Mouse (Mus musculus): ENCODE results near the gene Cdnf. TPM values are rescaled to one million over a fixed set of nuclear protein-coding genes. Genes with fewer than 3 reads are reported as not detected.

Gene Cdnf
- total RNA-seq (2023): 0.62 TPM

DNA sequence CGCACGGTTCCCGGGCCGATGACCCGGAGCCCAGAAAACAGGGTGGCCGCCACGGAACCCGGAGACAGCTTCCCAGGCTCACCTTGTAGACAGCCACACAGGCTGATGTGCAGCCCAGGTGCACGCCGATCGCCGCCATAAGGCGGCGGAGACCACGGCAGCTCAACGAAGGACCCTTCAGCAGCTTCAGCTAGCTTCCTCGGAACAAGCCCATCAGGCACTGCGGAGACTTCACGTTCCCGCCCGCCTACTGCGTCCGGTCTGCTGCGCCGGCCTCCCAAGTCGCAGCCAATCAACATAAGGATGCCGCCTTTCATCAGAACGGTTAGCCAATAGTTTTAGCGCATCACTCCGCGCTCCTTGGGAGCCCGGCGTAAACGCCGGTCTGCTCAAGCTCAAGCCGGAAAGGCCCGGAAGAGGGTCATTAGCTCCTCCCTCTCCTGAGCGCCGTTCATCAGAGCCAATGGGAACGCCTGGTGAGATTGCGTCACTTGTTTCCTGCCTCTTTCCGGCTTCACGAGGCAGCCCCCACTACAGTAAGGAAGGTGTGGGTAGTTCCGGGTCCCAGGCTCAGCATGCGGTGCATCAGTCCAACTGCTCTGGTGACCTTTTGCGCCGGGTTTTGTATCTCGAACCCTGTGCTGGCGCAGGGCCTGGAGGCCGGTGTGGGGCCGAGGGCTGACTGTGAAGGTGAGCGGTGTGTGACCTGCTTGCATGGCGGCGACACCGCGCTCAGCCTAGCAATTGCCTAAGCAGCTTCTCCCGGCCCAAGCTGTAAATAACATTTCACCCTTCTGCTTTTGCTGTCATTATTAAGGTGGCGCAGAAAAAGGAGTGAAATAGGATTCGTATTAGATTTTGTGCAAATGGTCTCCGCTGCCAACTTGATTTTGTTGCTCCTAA lies at the start of gene Cdnf, which contains the start of the genes Gm45902 and Hspa14:
Gene Cdnf, plus strand, starts transcription at position 479 of the 903 bp plus-strand sequence.
Gene Gm45902, minus strand, starts transcription at position 239 of the 903 bp plus-strand sequence.
Gene Hspa14, minus strand, starts transcription at position 263 of the 903 bp plus-strand sequence.

DNA sequence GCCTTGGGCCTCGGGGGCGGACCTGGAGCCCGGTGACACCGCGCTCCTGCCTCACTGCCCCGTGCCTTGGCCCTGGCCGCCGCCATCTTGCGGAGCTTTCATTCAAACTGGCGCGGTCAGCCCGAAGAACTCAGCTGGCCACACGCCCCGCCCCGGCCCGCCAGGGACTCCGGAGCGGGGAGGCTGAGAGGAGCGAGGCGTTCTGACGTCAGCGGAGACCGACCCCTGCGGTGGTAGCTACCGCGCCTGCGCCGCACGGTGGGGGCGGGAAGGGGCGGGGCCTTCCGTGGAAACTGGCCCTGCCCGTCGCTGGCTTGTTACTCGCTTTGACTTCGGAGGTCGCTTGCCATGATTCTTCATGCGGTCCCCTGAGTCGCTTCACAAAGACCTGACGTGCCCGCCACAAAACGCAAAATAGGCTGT lies 38.0 kb upstream of the Cdnf start, which contains the start of gene Suv39h2:
Gene Suv39h2, minus strand, starts transcription at position 171 of the 423 bp plus-strand sequence.

DNA sequence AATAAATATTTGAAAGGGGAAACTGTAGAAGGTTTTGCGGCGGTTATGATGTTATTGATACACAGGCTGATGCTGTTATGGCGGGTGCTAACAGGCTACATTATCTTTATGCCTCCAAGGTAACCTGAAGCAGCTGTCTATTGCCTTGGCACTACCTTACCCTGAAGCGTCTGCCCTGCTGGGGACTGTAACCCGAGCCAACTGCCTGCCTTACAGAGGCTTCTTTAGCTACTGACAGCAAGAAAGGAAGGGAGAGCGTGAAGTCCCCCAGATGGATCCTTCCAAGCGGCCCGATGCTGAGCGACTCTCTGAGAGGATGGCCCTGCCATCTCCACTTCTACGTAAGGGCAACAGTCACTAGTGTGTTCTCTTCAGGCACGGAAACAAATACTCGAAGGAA lies 57.4 kb downstream of the Cdnf start, which contains the start of gene Fam107b:
Gene Fam107b, plus strand, starts transcription at position 303 of the 400 bp plus-strand sequence.

Other genes starting within 250 kb of the Cdnf start
- gene Nmt2, start 228.8 kb upstream of the Cdnf start, total RNA-seq (2023): 34.6 TPM
- gene Rpp38, start 180.4 kb upstream of the Cdnf start, total RNA-seq (2023): 8.0 TPM
- not detected for gene Acbd7, start 176.9 kb upstream of the Cdnf start, total RNA-seq (2023)
- gene Olah, start 115.8 kb upstream of the Cdnf start, total RNA-seq (2023): not detected
- not detected for gene Meig1, start 90.4 kb upstream of the Cdnf start, total RNA-seq (2023)
- 34.9 TPM for gene Dclre1c, start 88.9 kb upstream of the Cdnf start, total RNA-seq (2023)
- 1.9 TPM for gene Suv39h2, start 38.0 kb upstream of the Cdnf start, total RNA-seq (2023)
- gene Gm45902, start 240 bp upstream of the Cdnf start, total RNA-seq (2023): 19.3 TPM
- gene Hspa14, start 216 bp upstream of the Cdnf start, total RNA-seq (2023): 104 TPM
- gene Fam107b, start 57.5 kb downstream of the Cdnf start, total RNA-seq (2023): 356 TPM

All from CD4-positive naive resting alpha-beta T cell, adult 57 days (primary cell).